Mouse (Mus musculus): ENCODE measurements around the gene Car15. TPM values are rescaled to one million over a fixed set of nuclear protein-coding genes. Genes with fewer than 3 reads are reported as not detected.
A peak's percentile ranks its signal among the peaks of the same experiment; 100 is the strongest.

Car15 gene
- total and polyA plus RNA-seq, 2 experiments from 2014 or later, result 1.9 to 7.0 TPM

DNA sequence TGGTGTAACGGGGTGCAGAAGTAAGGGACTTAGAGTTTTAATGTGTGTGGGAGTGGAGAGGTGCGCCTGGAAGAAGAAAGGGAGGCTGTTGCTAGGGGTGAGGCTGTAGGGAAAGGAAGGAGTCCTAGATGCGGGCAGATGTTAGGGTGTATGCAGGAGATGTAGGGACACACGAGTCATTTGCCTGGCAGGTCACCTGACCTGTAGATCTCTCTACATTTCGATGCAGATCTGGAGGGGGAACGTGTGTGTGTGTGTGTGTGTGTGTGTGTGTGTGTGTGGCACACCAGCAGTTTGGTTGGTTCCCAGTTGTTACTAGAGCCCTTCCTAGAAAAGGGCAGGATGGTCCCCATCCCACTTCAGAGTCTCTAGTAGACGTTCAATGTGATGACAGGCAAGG is 33.2 kb downstream of the Car15 start:
- H3K27me3 ChIP-seq (ENCODE audit: insufficient read depth, low read length), result peaks cover 52% of the 10 kb centered on the region
- peaks cover 31% of the 10 kb centered on the region for H3K4me1 ChIP-seq (ENCODE audit: insufficient read depth, low read length)
- no peak overlapping the region for H3K9ac ChIP-seq (replicated peaks; ENCODE audit: low read length)

DNA sequence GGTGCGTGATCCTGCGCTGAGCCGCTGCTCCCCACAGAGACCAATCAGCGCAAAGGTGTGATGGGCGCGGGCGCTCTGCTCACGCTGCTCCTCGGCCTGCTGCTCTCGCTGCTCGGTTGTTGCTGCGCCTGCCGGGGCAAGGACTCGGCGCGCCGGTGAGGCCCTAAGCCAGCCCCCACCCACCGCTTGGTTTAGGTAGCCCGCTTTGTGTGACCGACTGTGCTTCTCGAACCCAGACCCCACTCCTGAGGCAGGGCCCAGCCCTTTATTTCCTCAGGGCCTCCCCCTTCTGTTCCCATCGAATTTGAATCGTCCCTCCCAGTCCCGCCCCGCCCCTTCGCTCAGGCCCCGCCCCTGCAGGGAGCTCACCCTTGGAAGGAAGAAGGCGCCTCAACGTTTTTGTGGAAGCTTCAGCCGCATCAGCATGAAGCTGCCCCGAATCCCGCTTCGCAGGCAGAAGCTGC is 33.7 kb downstream of the Car15 start:
- no peak overlapping the region for H3K27ac ChIP-seq
- 4% methylated on average over 31 of the region's 33 CpGs for WGBS
- no peak for TF ChIP-seq CTCF (IDR thresholded peaks at IDR 0.05; ENCODE audit: low read depth)
- DNase-seq (ENCODE audit: low spot score), result no peak
- ATAC-seq, result no peak
- H3K4me2 ChIP-seq (ENCODE audit: low read depth, low read length), result peak overlapping the region; percentile 70
- peak overlapping the region; percentile 30 for H3K4me3 ChIP-seq (ENCODE audit: low read length)
- no peak overlapping the region for H3K9ac ChIP-seq (replicated peaks; ENCODE audit: low read length)
- peaks cover 29% of the 10 kb centered on the region for H3K4me1 ChIP-seq (ENCODE audit: insufficient read depth, low read length)
- H3K36me3 ChIP-seq (ENCODE audit: insufficient read depth, low read length), result no peaks in the 10 kb centered on the region
- H3K9me3 ChIP-seq (ENCODE audit: low read length), result no peaks in the 10 kb centered on the region
- H3K27me3 ChIP-seq (ENCODE audit: insufficient read depth, low read length), result peaks cover 57% of the 10 kb centered on the region

More for the DNA sequence above, 33.2 kb downstream of the Car15 start:
- Histone ChIP-seq H3K9me3 (ENCODE audit: low read length) (no peaks in the 10 kb centered on the region), H3K4me3 (ENCODE audit: low read length) (peak overlapping the region; percentile 30; the same call in 1 of the 2 replicates), H3K27ac (no peak overlapping the region), H3K36me3 (ENCODE audit: insufficient read depth, low read length) (no peaks in the 10 kb centered on the region), H3K4me2 (ENCODE audit: low read depth, low read length) (peak overlapping the region; percentile 70)
- WGBS, result 20% methylated on average over 7 of the region's 7 CpGs
- TF ChIP-seq CTCF (IDR thresholded peaks at IDR 0.05; ENCODE audit: low read depth), result no peak
- ATAC-seq (no peak), DNase-seq (ENCODE audit: low spot score) (no peak)

DNA sequence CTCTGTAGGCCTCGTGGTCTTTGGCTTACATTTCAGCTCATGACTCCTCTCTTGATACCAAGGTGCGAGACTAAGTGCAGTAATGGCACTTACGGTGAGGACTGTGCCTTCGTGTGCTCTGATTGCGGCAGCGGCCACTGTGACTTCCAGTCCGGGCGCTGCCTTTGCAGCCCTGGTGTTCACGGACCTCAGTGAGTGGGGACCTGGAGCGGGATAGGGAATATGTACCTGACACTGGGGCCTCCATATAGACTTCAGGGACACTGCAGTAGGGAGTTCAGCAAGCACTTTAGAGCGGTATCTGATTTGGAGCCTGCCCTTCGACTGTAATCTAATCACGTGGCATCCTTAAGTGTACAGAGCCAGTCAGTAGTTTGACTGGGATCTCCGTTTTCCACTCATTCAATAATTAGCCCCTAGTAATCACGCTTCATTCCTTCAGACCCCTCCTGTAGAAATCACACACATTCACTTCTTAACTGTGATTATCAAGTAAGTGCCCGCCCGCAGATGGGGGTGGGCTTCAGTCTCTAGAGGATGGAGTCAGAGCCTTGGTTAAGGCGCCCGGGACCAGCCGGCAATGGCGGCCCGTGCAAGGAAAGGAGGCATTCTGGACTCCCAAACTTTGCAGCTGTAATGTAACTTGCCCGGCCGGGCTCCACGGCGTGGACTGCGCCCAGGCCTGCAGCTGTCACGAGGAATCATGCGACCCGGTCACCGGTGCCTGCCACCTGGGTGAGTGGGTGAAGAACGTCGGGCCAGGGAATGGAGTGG is 34.3 kb downstream of the Car15 start:
- H3K4me3 ChIP-seq (ENCODE audit: low read length), result peak overlapping the region; percentile 39
- no peak for TF ChIP-seq CTCF (IDR thresholded peaks at IDR 0.05; ENCODE audit: low read depth)
- H3K9me3 ChIP-seq (ENCODE audit: low read length), result no peaks in the 10 kb centered on the region
- DNase-seq (ENCODE audit: low spot score) (no peak), ATAC-seq (no peak)
- H3K9ac ChIP-seq (replicated peaks; ENCODE audit: low read length), result 0 out of 2 replicates have a peak overlapping the region, but pooled peaks have one; percentile 35
- H3K4me1 ChIP-seq (ENCODE audit: insufficient read depth, low read length), result peaks cover 26% of the 10 kb centered on the region
- H3K27me3 ChIP-seq (ENCODE audit: insufficient read depth, low read length), result peaks cover 63% of the 10 kb centered on the region
- H3K4me2 ChIP-seq (ENCODE audit: low read depth, low read length), result peak overlapping the region; percentile 70
- 9% methylated on average over 33 of the region's 33 CpGs for WGBS
- no peak overlapping the region for H3K27ac ChIP-seq
- H3K36me3 ChIP-seq (ENCODE audit: insufficient read depth, low read length), result no peaks in the 10 kb centered on the region

DNA sequence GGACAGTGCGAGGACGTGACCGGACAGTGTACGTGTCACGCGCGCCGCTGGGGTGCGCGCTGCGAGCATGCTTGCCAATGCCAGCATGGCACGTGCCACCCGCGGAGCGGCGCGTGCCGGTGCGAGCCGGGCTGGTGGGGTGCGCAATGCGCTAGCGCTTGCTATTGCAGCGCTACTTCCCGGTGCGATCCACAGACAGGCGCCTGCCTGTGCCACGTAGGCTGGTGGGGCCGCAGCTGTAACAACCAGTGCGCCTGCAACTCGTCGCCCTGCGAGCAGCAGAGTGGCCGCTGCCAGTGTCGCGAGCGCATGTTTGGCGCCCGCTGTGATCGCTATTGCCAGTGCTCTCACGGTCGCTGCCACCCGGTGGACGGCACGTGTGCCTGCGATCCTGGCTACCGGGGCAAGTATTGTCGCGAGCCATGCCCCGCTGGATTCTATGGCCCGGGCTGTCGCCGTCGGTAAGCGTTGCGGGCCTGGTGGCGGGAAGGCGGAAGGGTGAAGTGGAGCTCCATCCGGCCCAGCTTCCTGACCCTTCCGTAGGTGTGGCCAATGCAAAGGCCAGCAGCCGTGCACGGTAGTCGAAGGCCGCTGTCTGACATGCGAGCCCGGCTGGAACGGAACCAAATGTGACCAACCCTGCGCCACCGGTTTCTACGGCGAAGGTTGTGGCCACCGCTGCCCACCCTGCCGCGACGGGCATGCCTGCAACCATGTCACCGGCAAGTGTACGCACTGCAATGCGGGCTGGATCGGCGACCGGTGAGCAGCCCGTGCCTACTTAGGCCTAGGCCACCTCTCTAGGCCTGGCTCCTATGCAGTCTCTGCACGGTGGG is 35.1 kb downstream of the Car15 start:
- 4% methylated on average over 82 of the region's 83 CpGs for WGBS
- peak; percentile 38 for ATAC-seq

DNA sequence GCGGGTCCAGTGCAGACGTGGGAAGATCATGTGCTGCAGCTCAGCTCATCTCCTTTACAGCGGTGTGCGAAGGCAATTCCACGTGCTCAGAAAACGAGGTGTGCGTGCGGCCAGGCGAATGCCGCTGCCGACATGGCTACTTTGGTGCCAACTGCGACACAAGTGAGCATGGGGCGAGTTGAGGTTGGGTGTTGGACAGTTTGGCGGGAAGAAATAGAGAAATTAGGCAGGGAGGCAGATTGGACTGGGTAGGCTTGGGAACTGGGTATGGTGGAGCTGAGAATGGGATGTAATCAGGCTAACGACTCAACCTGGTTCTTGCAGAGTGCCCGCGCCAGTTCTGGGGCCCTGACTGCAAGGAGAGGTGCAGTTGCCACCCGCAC is 35.7 kb downstream of the Car15 start:
- WGBS, result 4% methylated on average over 18 of the region's 18 CpGs
- H3K36me3 ChIP-seq (ENCODE audit: insufficient read depth, low read length), result no peaks in the 10 kb centered on the region
- no peak for DNase-seq (ENCODE audit: low spot score)
- TF ChIP-seq CTCF (IDR thresholded peaks at IDR 0.05; ENCODE audit: low read depth), result no peak
- H3K9ac ChIP-seq (replicated peaks; ENCODE audit: low read length), result peak overlapping the region; percentile 35; the same call in 1 of the 2 replicates
- H3K4me3 ChIP-seq (ENCODE audit: low read length), result peak overlapping the region; percentile 39
- H3K4me1 ChIP-seq (ENCODE audit: insufficient read depth, low read length), result peaks cover 31% of the 10 kb centered on the region
- no peaks in the 10 kb centered on the region for H3K9me3 ChIP-seq (ENCODE audit: low read length)
- H3K27ac ChIP-seq, result no peak overlapping the region
- H3K27me3 ChIP-seq (ENCODE audit: insufficient read depth, low read length), result peaks cover 70% of the 10 kb centered on the region
- ATAC-seq, result no peak
- peak overlapping the region; percentile 70 for H3K4me2 ChIP-seq (ENCODE audit: low read depth, low read length)

More for the DNA sequence above, 35.1 kb downstream of the Car15 start:
- Histone ChIP-seq H3K27ac (no peak overlapping the region), H3K4me3 (ENCODE audit: low read length) (peak overlapping the region; percentile 39), H3K27me3 (ENCODE audit: insufficient read depth, low read length) (peaks cover 67% of the 10 kb centered on the region), H3K4me1 (ENCODE audit: insufficient read depth, low read length) (peaks cover 31% of the 10 kb centered on the region), H3K9ac (replicated peaks; ENCODE audit: low read length) (peak overlapping the region; percentile 35), H3K9me3 (ENCODE audit: low read length) (no peaks in the 10 kb centered on the region), H3K36me3 (ENCODE audit: insufficient read depth, low read length) (no peaks in the 10 kb centered on the region), H3K4me2 (ENCODE audit: low read depth, low read length) (peak overlapping the region; percentile 70)
- peak; percentile 23 for TF ChIP-seq CTCF (IDR thresholded peaks at IDR 0.05; ENCODE audit: low read depth)
- DNase-seq (ENCODE audit: low spot score), result peak; percentile 63

DNA sequence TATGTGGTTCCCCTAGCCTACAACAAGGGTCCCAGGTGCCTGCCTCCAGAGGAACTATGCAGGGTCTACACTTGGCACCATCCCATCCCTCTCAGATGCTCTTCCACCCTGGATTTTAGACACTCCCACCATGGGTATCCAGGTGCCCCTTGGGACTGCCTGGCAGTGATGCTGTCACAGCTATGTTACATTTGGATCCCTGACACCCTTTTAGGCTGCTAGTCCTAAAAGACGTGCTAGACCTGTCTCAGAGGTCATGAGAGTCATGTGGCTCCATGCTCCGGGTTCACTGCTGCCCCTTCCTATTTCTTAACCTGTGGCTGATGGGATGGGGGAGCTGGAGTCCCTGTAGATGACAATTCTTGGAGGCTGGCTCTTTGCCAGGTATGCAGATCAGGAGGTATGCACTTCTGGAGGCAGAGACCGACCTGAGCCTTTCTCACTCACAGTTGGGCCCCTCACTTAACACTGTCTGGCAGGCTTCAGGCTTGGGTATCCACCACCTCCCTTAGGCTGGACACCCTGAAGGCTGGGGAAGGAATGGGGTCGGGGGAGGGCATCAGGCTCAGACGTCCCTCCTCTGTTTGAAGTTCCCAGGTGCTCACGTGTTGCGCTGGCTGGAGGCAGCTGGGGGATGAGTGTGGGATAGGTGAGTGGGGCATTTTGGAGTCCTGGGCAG is 36.2 kb downstream of the Car15 start:
- H3K4me3 ChIP-seq (ENCODE audit: low read length), result no peak overlapping the region
- no peaks in the 10 kb centered on the region for H3K9me3 ChIP-seq (ENCODE audit: low read length)
- TF ChIP-seq CTCF (IDR thresholded peaks at IDR 0.05; ENCODE audit: low read depth), result no peak
- ATAC-seq (no peak), DNase-seq (ENCODE audit: low spot score) (no peak)
- peaks cover 31% of the 10 kb centered on the region for H3K4me1 ChIP-seq (ENCODE audit: insufficient read depth, low read length)
- peaks cover 73% of the 10 kb centered on the region for H3K27me3 ChIP-seq (ENCODE audit: insufficient read depth, low read length)
- H3K4me2 ChIP-seq (ENCODE audit: low read depth, low read length), result no peak overlapping the region
- WGBS, result 5% methylated on average over 7 of the region's 7 CpGs
- no peak overlapping the region for H3K27ac ChIP-seq
- H3K36me3 ChIP-seq (ENCODE audit: insufficient read depth, low read length), result no peaks in the 10 kb centered on the region
- H3K9ac ChIP-seq (replicated peaks; ENCODE audit: low read length), result no peak overlapping the region

Measured in hindbrain, postnatal 0 days (tissue).